Mouse (Mus musculus): ENCODE results near the gene Dbn1. TPM values are rescaled to one million over a fixed set of nuclear protein-coding genes. Genes with fewer than 3 reads are reported as not detected.

Dbn1 gene
- total RNA-seq, 2 experiments from 2014 or later = not detected

DNA sequence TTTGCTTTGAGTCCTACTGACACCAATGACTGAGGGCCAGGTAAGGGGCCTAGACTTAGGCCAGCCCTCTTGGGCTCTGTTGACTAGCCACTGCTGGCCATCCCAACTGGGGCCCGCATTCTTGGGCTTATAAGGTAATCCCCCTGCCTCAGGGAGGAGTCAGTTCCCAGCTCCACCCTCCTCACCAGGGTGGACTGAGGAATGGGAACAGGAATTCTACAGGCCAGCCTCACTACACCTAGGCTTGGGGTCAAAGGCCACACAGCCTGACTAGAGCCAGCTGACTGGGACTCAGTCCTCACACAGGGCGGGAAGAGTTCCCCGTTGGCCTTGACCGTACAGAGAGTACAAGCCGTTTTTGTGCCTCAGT, 23.6 kb upstream of the Dbn1 start:
- ATAC-seq (replicated peaks; ENCODE audit: low FRiP score, low TSS enrichment, poor library complexity, severe bottlenecking) = no peak

DNA sequence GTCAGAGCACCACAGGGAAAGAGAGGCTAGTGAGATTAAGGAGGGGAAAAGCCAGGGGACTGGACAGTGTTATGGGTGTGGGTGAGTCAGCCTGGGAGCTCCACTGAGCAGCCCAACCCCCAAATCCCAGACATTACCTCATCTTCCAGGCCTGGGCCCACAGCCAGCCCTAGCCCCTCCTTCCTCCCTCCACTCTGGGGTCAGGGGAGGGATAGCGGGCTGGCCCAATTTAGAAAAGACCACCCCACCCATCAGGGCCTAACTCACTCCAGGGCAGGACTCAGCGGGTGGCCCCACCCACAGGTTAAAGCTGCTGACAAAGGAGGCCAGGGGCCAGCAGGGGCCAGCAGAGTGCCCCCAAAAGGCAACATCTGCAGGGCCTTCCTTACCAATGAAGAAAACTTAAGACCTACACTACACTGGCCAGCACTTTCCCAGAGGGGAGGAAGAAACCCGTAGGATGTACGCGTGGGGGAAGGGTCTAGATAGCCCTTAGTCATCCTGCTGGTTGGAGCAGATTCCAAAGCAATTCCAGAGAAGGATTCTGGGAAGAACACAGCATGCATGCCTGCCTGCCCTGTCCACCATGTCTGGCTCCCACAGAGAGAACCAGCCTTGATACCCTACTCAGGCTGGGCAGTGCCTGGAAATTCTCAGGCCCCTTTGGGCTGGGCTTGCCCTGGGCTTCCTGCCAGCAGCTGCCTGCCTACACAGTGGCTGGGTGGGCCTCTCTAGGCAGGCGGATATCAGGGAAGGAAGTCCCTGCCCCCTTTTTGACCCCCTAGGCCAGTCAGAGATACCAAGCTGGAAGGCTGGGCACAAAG, 23.0 kb upstream of the Dbn1 start:
- ATAC-seq (replicated peaks; ENCODE audit: low FRiP score, low TSS enrichment, poor library complexity, severe bottlenecking) = peak; percentile 24

DNA sequence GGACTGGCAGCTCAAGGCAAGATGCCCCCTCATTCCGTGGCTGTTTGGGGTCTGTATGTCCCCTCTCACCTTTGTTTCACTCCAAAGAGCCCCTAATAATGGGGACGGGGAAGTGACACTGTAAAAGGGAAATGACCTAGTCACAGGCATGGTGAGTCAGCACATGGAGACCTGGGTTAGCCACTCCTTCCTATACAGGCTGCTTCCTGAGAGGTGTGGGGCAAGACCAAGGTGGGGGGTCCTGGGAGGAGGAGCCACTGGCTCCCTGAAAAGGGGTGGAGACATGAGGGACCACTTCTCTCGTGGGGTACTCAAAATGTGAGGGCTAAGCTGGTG, 22.4 kb upstream of the Dbn1 start:
- ATAC-seq (replicated peaks; ENCODE audit: low FRiP score, low TSS enrichment, poor library complexity, severe bottlenecking) = no peak

DNA sequence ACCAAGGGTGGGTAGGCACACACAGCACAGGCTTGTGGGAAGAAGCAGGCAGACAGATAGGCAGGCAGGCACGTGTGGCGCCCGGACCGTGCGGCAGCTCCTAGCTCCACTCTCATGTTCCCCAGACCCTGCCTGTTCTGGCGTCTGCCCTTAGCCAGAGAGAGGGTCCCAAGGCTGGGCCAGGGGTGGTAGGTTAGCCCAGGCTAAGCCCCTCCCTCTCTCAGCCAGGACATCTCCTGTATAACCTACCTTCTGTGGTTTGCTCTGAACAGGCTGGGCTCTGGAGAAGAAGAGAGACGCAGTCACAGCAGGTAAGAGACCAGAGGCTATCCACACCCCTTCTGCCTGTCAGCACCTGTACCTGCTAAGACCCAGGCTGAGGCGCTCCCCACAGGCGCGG, 20.6 kb upstream of the Dbn1 start:
- ATAC-seq (replicated peaks; ENCODE audit: low FRiP score, low TSS enrichment, poor library complexity, severe bottlenecking) = no peak

- peak; percentile 19; the same call in 1 of the 2 replicates for ATAC-seq (replicated peaks; ENCODE audit: low FRiP score, low TSS enrichment, poor library complexity, severe bottlenecking)
Measured at GRCm38 (mm10) chr13:55507877-55508276, 20.0 kb upstream of the Dbn1 start.

- ATAC-seq (replicated peaks; ENCODE audit: low FRiP score, low TSS enrichment, poor library complexity, severe bottlenecking) = no peak
Measured at GRCm38 (mm10) chr13:55506697-55507096, 18.8 kb upstream of the Dbn1 start.

- ATAC-seq (replicated peaks; ENCODE audit: low FRiP score, low TSS enrichment, poor library complexity, severe bottlenecking) = no peak
Measured at GRCm38 (mm10) chr13:55505810-55506209, 17.9 kb upstream of the Dbn1 start.

DNA sequence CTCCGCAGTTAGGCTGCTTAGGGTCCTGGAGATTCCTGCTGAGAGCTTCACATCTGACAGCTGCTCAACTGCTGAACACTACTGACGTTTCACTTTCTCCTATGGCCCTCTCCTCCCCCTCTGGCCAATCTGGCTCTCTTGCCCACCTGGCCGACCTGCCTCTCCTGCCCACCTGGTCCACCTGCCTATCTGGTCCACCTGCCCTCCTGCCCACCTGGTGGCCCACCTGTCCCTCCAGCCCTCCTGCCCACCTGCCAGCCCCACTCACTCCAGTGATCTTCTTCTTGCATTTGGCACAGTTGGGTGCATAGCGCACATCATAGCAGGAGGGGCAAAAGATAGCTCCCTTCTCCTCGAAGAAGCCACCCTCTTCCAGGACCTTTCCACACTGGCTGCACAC, 16.5 kb upstream of the Dbn1 start:
- ATAC-seq (replicated peaks; ENCODE audit: low FRiP score, low TSS enrichment, poor library complexity, severe bottlenecking) = no peak

DNA sequence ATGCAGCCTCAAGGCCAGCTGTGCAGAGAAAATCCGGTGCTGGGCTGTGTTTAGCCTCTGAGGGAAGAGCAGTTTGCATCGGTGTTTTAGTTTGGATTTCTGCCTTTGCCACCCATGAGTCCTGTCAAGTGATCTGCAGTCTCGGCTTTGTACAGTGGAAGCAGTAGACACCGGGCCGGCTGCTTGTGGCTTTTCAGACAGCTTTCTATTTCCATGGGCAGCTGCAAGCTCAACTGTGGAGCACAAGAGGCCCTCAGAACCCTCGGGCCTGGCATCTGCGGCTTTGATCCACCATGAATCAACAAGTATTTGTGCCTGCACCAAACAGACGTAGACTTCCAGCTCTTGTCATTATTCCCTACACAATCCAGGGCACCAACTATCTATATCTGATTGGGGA, 14.5 kb upstream of the Dbn1 start:
- ATAC-seq (replicated peaks; ENCODE audit: low FRiP score, low TSS enrichment, poor library complexity, severe bottlenecking) = no peak

GRCm38 (mm10) chr13:55500575-55500974, 12.7 kb upstream of the Dbn1 start:
- no peak for ATAC-seq (replicated peaks; ENCODE audit: low FRiP score, low TSS enrichment, poor library complexity, severe bottlenecking)

DNA sequence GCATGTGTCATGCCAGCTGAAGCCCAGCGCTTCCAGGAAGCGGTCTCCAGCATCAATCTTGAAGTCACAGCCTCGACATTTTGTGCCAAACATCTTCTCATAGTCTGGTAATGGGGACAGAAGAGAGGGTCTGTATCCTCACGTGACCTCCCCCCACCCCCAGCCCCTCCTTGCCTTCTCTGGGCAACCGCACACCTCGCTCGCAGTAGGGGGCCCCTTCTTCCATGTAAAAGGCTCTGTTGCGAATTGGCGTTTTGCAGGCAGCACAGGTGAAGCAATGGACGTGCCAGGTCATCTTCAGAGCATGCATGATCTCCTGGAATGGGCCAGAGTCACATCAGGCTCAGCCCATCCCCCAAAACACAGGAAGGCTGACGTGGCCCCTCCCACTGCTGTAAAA, 11.0 kb upstream of the Dbn1 start:
- ATAC-seq (replicated peaks; ENCODE audit: low FRiP score, low TSS enrichment, poor library complexity, severe bottlenecking) = no peak

DNA sequence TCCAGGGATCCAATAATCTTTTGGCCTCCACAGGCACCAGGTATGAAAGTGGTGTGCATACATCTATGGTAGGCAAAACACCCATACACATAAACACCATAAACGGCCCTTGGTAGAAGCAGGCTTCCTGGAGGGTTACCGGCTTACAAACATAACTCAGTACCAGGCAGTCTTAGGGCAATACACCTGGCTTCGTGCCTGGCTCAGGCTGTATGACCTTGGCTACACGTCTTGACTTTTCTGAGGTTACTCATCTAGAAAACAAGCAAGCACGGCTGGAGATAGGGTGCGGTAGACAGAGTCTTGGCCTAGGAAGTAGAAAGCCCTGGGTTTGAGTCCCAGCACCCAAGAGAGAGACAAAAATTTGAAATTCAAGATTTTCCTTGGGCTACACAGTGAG, 8.8 kb upstream of the Dbn1 start:
- ATAC-seq (replicated peaks; ENCODE audit: low FRiP score, low TSS enrichment, poor library complexity, severe bottlenecking) = no peak

DNA sequence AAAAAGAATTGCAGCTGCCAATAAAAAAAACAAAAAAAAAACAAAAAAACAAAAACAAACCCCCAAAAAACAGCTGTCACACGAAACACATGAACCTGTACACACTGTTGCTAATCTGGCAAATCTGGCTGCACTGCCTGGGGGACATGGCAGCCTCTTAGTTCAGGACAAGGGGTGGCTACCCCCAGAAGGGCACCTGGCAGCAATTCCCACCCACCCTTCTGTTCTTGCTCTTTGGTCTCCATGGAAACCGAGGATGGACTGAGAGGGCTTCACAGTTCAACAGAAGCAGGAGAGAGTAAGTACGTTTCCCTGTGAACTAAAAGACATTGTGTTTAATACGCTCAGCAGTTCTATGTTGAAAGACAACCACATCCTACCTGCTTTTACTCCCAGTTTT, 7.8 kb upstream of the Dbn1 start:
- no peak for ATAC-seq (replicated peaks; ENCODE audit: low FRiP score, low TSS enrichment, poor library complexity, severe bottlenecking)

DNA sequence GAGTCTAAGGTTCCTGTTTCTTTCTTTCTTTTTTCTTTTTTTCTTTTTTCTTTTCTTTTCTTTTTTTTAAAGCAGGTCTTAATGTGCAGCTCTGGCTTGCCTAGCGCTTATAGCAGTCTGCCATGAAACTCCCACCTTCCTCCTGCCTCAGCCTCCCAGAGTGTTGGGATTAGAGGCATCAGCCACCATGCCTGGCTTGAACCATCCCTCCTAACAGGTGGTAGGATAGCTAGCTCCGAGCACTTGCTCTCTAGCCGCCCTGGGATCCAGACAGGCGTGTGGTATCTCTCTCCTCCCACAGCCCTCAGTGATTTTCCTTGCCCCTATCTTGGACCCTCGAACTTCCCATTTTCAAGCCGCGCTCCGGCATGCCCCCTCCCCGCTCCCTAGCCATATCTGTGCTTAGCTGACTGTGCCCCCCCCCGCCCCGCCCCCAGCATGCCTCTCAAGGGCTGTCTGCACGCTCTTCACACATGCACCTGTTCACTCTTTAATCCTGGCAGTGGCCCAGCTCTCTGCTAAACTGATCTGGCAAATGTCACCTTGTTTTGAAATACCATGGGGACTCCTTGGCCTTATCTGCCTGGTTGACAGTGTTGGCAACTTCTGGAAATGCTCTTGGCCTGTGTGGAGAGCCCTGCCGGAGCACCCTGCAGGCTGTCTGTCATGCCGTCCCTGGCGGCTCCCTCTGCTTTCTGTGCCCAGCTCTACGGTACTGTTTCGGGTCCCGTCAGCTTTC, 7.1 kb upstream of the Dbn1 start:
- peak; percentile 89 for ATAC-seq (replicated peaks; ENCODE audit: low FRiP score, low TSS enrichment, poor library complexity, severe bottlenecking)

GRCm38 (mm10) chr13:55494257-55494656, 6.3 kb upstream of the Dbn1 start:
- no peak for ATAC-seq (replicated peaks; ENCODE audit: low FRiP score, low TSS enrichment, poor library complexity, severe bottlenecking)

DNA sequence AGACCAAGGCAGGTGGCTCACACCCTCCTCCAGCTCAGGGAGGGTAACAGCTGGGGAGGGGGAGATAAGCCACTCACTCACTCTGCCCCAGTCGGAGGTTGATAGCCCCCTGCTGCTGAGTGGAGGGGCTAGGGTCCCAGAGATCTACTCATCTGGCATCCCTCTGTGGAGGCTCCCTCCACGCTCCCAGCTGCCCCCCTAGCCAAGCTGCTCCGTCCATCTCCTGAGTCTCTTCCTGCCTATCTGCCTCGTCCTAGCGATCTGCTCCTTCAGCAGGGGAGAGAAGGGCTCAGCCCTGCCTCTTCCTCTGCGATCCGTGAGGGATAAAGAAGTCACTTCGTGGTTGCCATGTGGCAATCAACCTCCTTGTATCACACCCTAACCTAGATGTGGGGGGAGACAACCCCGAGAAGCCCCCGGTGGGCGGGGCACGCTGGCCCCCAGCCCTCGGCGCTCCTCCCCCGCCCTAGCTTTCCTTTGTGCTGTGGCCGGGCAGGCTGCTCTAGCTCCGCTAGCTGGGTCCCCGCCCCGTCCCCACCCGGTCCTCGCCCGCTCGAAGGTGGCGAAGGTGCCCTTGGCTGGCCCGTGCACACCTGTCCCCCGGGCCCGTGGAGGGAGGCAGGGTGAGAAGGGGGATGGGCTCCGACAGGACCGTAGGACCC, 864 bp downstream of the Dbn1 start:
- ATAC-seq (replicated peaks; ENCODE audit: low FRiP score, low TSS enrichment, poor library complexity, severe bottlenecking) = 0 out of 2 replicates have a peak, but pooled peaks have one; percentile 26

- no peak for ATAC-seq (replicated peaks; ENCODE audit: low FRiP score, low TSS enrichment, poor library complexity, severe bottlenecking)
Measured at GRCm38 (mm10) chr13:55486029-55486794, 1.7 kb downstream of the Dbn1 start.

DNA sequence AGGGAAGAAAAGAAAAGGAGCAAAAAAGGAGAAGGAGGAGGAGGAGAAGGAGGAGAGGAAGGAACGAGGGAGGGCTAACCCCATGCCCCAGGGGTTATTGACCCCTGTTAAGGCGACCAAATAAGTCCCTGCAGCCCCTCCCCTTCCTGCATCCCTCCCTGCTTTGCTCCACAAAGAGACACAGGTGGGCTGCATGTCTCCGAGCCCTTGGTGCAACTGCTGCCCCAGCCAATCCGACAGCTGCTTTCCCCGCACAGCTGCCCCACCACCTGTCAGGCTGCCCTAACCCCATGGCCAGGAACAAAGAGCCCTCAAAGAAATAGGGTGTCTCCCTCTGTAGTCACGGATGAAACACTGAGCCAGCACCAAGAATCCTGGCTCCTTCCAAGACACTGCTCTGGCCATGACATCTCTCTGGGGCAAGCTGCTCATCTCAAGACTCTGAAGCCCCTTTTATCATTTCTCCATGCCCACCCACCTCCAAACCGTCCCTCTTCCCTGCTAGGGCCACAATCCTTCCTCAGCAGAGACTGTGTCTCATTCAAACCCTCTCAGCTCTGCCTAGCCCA, 3.3 kb downstream of the Dbn1 start:
- no peak for ATAC-seq (replicated peaks; ENCODE audit: low FRiP score, low TSS enrichment, poor library complexity, severe bottlenecking)

GRCm38 (mm10) chr13:55483593-55483992, 4.3 kb downstream of the Dbn1 start:
- ATAC-seq (replicated peaks; ENCODE audit: low FRiP score, low TSS enrichment, poor library complexity, severe bottlenecking) = no peak

- ATAC-seq (replicated peaks; ENCODE audit: low FRiP score, low TSS enrichment, poor library complexity, severe bottlenecking) = no peak
Measured at GRCm38 (mm10) chr13:55483071-55483470, 4.8 kb downstream of the Dbn1 start.
